Mouse (Mus musculus) MEL (cell line): Measurements from ENCODE around the gene Hmg20b. TPM values are rescaled to one million over a fixed set of nuclear protein-coding genes. Genes with fewer than 3 reads are reported as not detected.

Source experiments
- DNase-seq: peaks from one replicate; pipeline ENCODE4 v3.0.0; 2011; ENCODE audit warnings: low read depth, low spot score
- H3K27ac ChIP-seq: 2 replicates; pipeline ENCODE4 v1.5.1; 2012; ENCODE audit warnings: low read depth, mild to moderate bottlenecking, control low read depth, low read length, moderate library complexity; ENCODE audit not compliant: control insufficient read depth
- H3K27me3 ChIP-seq, 2 experiments: fragments of 150-350 bp in 1 of 2; sonication (generic) in 1 of 2; 2 replicates each; pipeline ENCODE4 v1.6.1; 2012; ENCODE audit warnings: low read length in 2 of 2, mild to moderate bottlenecking in 2 of 2, improper control_type of control experiment in 1 of 2, moderate library complexity in 1 of 2; ENCODE audit not compliant: insufficient read depth in 2 of 2, control insufficient read depth in 1 of 2
- H3K36me3 ChIP-seq, 2 experiments: 2 replicates each; pipeline ENCODE4 v1.6.1; 2012 to 2014; ENCODE audit warnings: low read length in 2 of 2, improper control_type of control experiment in 1 of 2, inconsistent platforms in 1 of 2, mild to moderate bottlenecking in 1 of 2; ENCODE audit not compliant: insufficient read depth in 2 of 2, control insufficient read depth in 1 of 2
- H3K4me1 ChIP-seq, 2 experiments: fragments of 150-350 bp in 1 of 2; sonication (generic) in 1 of 2; 2 replicates each; pipeline ENCODE4 v1.6.1; 2012; ENCODE audit warnings: low read length in 2 of 2, improper control_type of control experiment in 1 of 2, mild to moderate bottlenecking in 1 of 2; ENCODE audit not compliant: insufficient read depth in 2 of 2, control insufficient read depth in 1 of 2
- H3K4me3 ChIP-seq, 2 experiments: fragments of 150-350 bp in 1 of 2; sonication (generic) in 1 of 2; 2 replicates each; pipeline ENCODE4 v1.5.1; 2012; ENCODE audit warnings: low read depth in 2 of 2, low read length in 2 of 2, mild to moderate bottlenecking in 2 of 2, moderate library complexity in 2 of 2, control low read depth in 1 of 2, improper control_type of control experiment in 1 of 2; ENCODE audit not compliant: control insufficient read depth in 1 of 2, insufficient read depth in 1 of 2
- H3K79me2 ChIP-seq: 2 replicates; pipeline ENCODE4 v1.6.1; 2012; ENCODE audit warnings: mild to moderate bottlenecking, low read length, moderate library complexity; ENCODE audit not compliant: control insufficient read depth, poor library complexity, insufficient read depth
- H3K9ac ChIP-seq: 2 replicates; pipeline ENCODE4 v1.6.1; 2012; ENCODE audit warnings: low read depth, mild to moderate bottlenecking, control low read depth, low read length, moderate library complexity; ENCODE audit not compliant: control insufficient read depth, poor library complexity, severe bottlenecking
- H3K9me3 ChIP-seq: fragments of 150-350 bp; sonication (generic); replicated peaks from 2 replicates; pipeline ENCODE4 v1.6.1; 2012; ENCODE audit warnings: mild to moderate bottlenecking, low read length, improper control_type of control experiment, moderate library complexity; ENCODE audit not compliant: insufficient read depth
- CHD1 ChIP-seq: IDR thresholded peaks from 2 replicates; pipeline ENCODE4 v1.6.1; 2012; ENCODE audit warnings: low read depth, mild to moderate bottlenecking, inconsistent platforms, low read length, improper control_type of control experiment
- CHD2 ChIP-seq: IDR thresholded peaks from 2 replicates; pipeline ENCODE4 v1.6.1; 2011; ENCODE audit warnings: low read length, improper control_type of control experiment
- EP300 ChIP-seq, 2 experiments: IDR thresholded peaks; 2 replicates each; pipeline ENCODE4 v1.6.1; 2011; ENCODE audit warnings: improper control_type of control experiment in 2 of 2, low read length in 2 of 2, low read depth in 1 of 2, mild to moderate bottlenecking in 1 of 2
- GABPA ChIP-seq: IDR thresholded peaks from 2 replicates; pipeline ENCODE4 v1.6.1; 2012; ENCODE audit warnings: low read depth, mild to moderate bottlenecking, inconsistent platforms, low read length, improper control_type of control experiment, moderate library complexity
- HCFC1 ChIP-seq: IDR thresholded peaks from 2 replicates; pipeline ENCODE4 v1.6.1; 2012; ENCODE audit warnings: low read depth, mild to moderate bottlenecking, inconsistent platforms, low read length, improper control_type of control experiment, moderate library complexity
- MAX ChIP-seq: IDR thresholded peaks from 2 replicates; pipeline ENCODE4 v1.6.1; 2011; ENCODE audit warnings: low read length, improper control_type of control experiment
- MEF2A ChIP-seq: IDR thresholded peaks from 2 replicates; pipeline ENCODE4 v1.6.1; 2014; ENCODE audit warnings: low read depth, mild to moderate bottlenecking, inconsistent platforms, low read length, improper control_type of control experiment; ENCODE audit not compliant: poor library complexity, insufficient replicate concordance, severe bottlenecking; ENCODE audit errors: extremely low read depth
- NELFE ChIP-seq: IDR thresholded peaks from 2 replicates; pipeline ENCODE4 v1.6.1; 2011; ENCODE audit warnings: low read depth, low read length, improper control_type of control experiment
- NRF1 ChIP-seq: IDR thresholded peaks from 2 replicates; pipeline ENCODE4 v1.6.1; 2014; ENCODE audit warnings: low read depth, mild to moderate bottlenecking, inconsistent platforms, low read length, improper control_type of control experiment, moderate library complexity; ENCODE audit not compliant: poor library complexity, insufficient read depth, severe bottlenecking
- POLR2AphosphoS2 ChIP-seq: IDR thresholded peaks from 2 replicates; pipeline ENCODE4 v1.6.1; 2011; ENCODE audit warnings: low read length, improper control_type of control experiment
- RCOR1 ChIP-seq: IDR thresholded peaks from 2 replicates; pipeline ENCODE4 v1.6.1; 2012; ENCODE audit warnings: low read depth, mild to moderate bottlenecking, inconsistent platforms, low read length, improper control_type of control experiment
- USF1 ChIP-seq: IDR thresholded peaks from 2 replicates; pipeline ENCODE4 v1.6.1; 2014; ENCODE audit warnings: low read depth, mild to moderate bottlenecking, inconsistent platforms, low read length, improper control_type of control experiment, moderate library complexity
- ZNF384 ChIP-seq: IDR thresholded peaks from 2 replicates; pipeline ENCODE4 v1.6.1; 2012; ENCODE audit warnings: low read depth, mild to moderate bottlenecking, inconsistent platforms, low read length, improper control_type of control experiment
- polyA plus RNA-seq, 2 experiments: library from polyadenylated mRNA; stranded (reverse) in 1 of 2; unstranded in 1 of 2; fragments of >175 nt in 1 of 2; fragments of >200 nt in 1 of 2; gene quantifications; 2 replicates each; pipeline versions ENCODE4 v1.2.1 to v1.2.4; 2012; ENCODE audit warnings: low replicate concordance in 2 of 2, low read depth in 1 of 2; ENCODE audit not compliant: insufficient read length in 2 of 2, insufficient read depth in 1 of 2, missing spikeins in 1 of 2
- total RNA-seq: library from RNA; depleted of rRNA; stranded (reverse); fragments of 300-350 nt; gene quantifications from 2 replicates; pipeline ENCODE4 v1.2.3, GENCODE M21; 2012

The Hmg20b gene
- total and polyA plus RNA-seq, 3 experiments: 27.0 to 92.7 TPM; not detected in 1

DNA sequence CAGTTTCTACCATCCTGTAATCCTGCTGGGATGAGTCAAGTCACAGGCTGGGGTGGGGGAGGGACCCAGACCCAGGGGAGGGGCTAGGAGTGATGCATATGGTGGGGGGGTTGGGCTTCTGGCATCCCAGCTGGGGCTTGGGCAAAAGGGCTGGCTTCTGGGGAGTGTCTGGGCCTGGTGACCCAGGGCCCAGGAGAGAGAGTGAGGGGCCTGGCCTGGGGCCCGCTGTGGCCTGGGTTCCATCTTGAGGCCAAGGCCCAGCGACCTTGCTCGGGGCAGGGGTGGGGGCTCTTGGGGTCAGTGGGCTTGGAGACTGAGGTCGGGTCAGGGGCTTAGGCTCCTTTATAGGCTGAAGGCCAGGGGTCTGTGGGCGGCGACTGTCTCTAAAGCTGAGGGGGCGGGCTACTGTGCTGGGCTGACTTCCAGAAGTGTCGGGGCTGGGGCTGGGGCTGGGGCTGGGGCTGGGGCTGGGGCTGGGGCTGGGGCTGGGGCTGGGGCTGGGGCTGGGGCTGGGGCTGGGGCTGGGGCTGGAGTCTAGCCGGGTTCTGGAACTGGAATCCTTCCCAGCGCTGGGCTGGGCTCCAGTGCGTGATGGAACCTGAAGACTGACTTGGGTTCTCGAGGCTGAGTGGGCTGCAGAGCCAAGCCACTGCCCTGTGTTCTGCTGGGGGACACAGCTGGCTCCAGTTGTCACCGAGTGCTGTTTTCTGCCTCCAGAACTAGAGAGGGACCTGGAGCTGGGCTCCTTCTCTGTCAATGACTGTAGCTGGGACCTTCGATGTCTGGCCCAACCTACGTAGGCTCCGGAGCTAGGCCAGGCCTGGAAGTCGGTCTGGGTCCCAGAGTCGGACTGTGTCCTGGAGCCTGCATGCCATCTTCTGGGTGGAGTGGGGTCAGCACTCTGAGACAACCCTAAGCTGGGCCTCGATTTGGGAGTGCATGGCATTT, 14.6 kb downstream of the Hmg20b start:
- H3K27me3 ChIP-seq: no peaks in the 10 kb centered on the region; a peak in 1 of 4 replicates
- H3K79me2 ChIP-seq: no peaks in the 10 kb centered on the region
- no peak for DNase-seq
- no peak overlapping the region for H3K9ac ChIP-seq
- H3K4me3 ChIP-seq: no peak overlapping the region
- H3K36me3 ChIP-seq: no peaks in the 10 kb centered on the region
- no peaks in the 10 kb centered on the region for H3K4me1 ChIP-seq
- H3K27ac ChIP-seq: no peak overlapping the region
- no peak for TF ChIP-seq NRF1
- TF ChIP-seq POLR2AphosphoS2: no peak
- TF ChIP-seq ZNF384: no peak
- TF ChIP-seq HCFC1: no peak
- TF ChIP-seq CHD2: no peak
- TF ChIP-seq GABPA: no peak
- TF ChIP-seq, all 39 proteins: peak for 0
- H3K9me3 ChIP-seq: no peaks in the 10 kb centered on the region

DNA sequence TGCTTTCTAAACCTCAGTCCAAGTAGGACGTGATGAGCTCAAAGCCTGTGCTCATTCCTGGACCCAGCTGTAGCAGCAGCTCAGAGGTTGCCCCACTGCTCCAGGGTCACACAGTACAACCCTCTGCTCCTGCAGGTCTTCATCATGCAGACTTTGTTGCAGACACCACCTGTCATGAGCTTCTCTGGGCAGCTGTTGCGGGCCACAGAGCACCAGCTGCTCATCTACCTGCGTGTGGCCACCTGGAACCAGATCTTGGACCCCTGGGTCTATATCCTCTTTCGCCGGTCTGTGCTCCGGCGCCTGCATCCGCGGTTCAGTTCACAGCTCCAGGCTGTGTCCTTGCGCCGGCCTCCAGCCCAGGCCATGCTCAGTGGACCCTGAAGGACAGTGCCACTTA, 16.0 kb downstream of the Hmg20b start:
- Histone ChIP-seq H3K36me3 (no peaks in the 10 kb centered on the region), H3K79me2 (no peaks in the 10 kb centered on the region), H3K27ac (no peak overlapping the region), H3K27me3 (no peaks in the 10 kb centered on the region; a peak in 1 of 4 replicates), H3K9ac (no peak overlapping the region), H3K4me1 (no peaks in the 10 kb centered on the region), H3K4me3 (no peak overlapping the region), H3K9me3 (no peaks in the 10 kb centered on the region)
- TF ChIP-seq USF1 (no peak), EP300 (IDR thresholded peaks at IDR 0.05; ENCODE audit: low read depth in 1 of 2, low read length in 2 of 2) (no peak), MAX (no peak), NELFE (no peak), RCOR1 (no peak), MEF2A (no peak), CHD1 (no peak), NRF1 (no peak)
- no peak for DNase-seq
